Mouse (Mus musculus): ENCODE results near the gene Kif6.

DNA sequence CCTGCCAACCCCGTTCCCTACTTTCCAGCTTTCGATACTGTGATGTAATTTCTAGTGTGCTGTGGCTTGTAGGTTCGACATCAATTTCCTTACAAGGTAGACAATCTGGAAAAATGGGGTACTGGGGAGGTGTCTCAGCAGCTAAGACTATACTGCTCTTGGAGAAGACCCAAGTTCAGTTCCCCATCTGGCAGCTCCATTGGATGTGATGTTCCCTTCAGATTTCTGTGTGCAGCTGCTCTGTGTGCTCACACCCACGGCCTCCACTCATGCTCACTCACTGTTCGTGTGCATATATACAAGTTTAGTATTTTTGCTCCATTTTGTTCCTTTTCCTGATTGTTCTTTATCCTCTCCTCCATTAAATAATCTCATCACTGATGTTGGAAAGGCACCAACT is 51.8 kb downstream of the Kif6 start:
- TF ChIP-seq POLR2A (IDR thresholded peaks at IDR 0.05; ENCODE audit: borderline replicate concordance, low read depth, low read length) = no peak
- TF ChIP-seq CTCF (IDR thresholded peaks at IDR 0.05; ENCODE audit: low read depth, low read length) = no peak

All from bone marrow macrophage, adult 2 months (primary cell).